Mouse (Mus musculus): ENCODE results near the gene Hyal6.

The Hyal6 gene

GRCm38 (mm10) chr6:24732945-24733344 lies at the start of gene Hyal6:
Gene Hyal6 (plus strand): TSS chr6:24733245.
- no peak for DNase-seq

- no peak for DNase-seq
These were observed 45.2 kb upstream of the Hyal6 start for GRCm38 (mm10) chr6:24687871-24688270.

- no peak for DNase-seq
These were observed 38.3 kb upstream of the Hyal6 start for GRCm38 (mm10) chr6:24694455-24695410.

- no peak for DNase-seq
These were observed 36.9 kb upstream of the Hyal6 start for GRCm38 (mm10) chr6:24696117-24696516.

- no peak for DNase-seq
These were observed 35.8 kb upstream of the Hyal6 start for GRCm38 (mm10) chr6:24697216-24697615.

GRCm38 (mm10) chr6:24707090-24707489 lies 26.0 kb upstream of the Hyal6 start:
- no peak for DNase-seq

GRCm38 (mm10) chr6:24707499-24707898 lies 25.5 kb upstream of the Hyal6 start:
- DNase-seq = no peak

GRCm38 (mm10) chr6:24721317-24722099 lies 11.5 kb upstream of the Hyal6 start:
- DNase-seq = peak; percentile 29

- no peak for DNase-seq
These were observed 4.9 kb upstream of the Hyal6 start for GRCm38 (mm10) chr6:24728130-24728529.

GRCm38 (mm10) chr6:24734565-24734964 lies 1.5 kb downstream of the Hyal6 start:
- DNase-seq = no peak

- DNase-seq = no peak
These were observed 15.0 kb downstream of the Hyal6 start, which contains the start of gene Hyal4 for GRCm38 (mm10) chr6:24748029-24748428. Gene Hyal4 (plus strand): TSS chr6:24748329.

- DNase-seq = no peak
These were observed 26.2 kb downstream of the Hyal6 start for GRCm38 (mm10) chr6:24759281-24759680.

- no peak for DNase-seq
These were observed 33.2 kb downstream of the Hyal6 start for GRCm38 (mm10) chr6:24766261-24766660.

- DNase-seq = no peak
These were observed 46.1 kb downstream of the Hyal6 start for GRCm38 (mm10) chr6:24779182-24779581.

GRCm38 (mm10) chr6:24790888-24791287 lies 57.8 kb downstream of the Hyal6 start, which contains the start of gene Spam1:
Gene Spam1 (plus strand): TSS chr6:24791188.
- DNase-seq = no peak

All from kidney, postnatal 14 days (tissue).